Mouse (Mus musculus) kidney, postnatal 0 days (tissue): ENCODE measurements around the gene Gcc2. TPM values are rescaled to one million over a fixed set of nuclear protein-coding genes. Genes with fewer than 3 reads are reported as not detected.
"Not testable (repeated sequence)": the region's sequence is repeated elsewhere in the genome, so short reads cannot be mapped to it uniquely, and the experiment has no call there.

ENCODE experiments used
- ATAC-seq: fragments of 200-750 bp; cut with Nextera tagmentation; replicated peaks from 2 replicates; pipeline ENCODE4 v1.8.0; 2017; ENCODE audit warnings: low read depth, moderate number of reproducible peaks, moderate TSS enrichment, moderate library complexity; ENCODE audit not compliant: low FRiP score
- DNase-seq: peaks from one replicate; pipeline ENCODE4 v3.0.0-alpha.2; 2016; ENCODE audit warnings: low spot score
- H3K27ac ChIP-seq: fragments of 300-500 bp; sonication (generic); 2 replicates; pipeline ENCODE4 v1.5.1; 2014; ENCODE audit warnings: mild to moderate bottlenecking
- H3K27me3 ChIP-seq: fragments of 300-500 bp; sonication (generic); 2 replicates; pipeline ENCODE4 v1.6.1; 2014; ENCODE audit warnings: low read length, mixed read lengths; ENCODE audit not compliant: insufficient read depth
- H3K36me3 ChIP-seq: fragments of 300-500 bp; sonication (generic); 2 replicates; pipeline ENCODE4 v1.6.1; 2014; ENCODE audit warnings: low read length, mixed read lengths; ENCODE audit not compliant: insufficient read depth
- H3K4me1 ChIP-seq: fragments of 300-500 bp; sonication (generic); replicated peaks from 2 replicates; pipeline ENCODE4 v1.6.1; 2014; ENCODE audit warnings: antibody characterized with exemption, low read length, mixed read lengths; ENCODE audit not compliant: insufficient read depth
- H3K4me2 ChIP-seq: fragments of 300-500 bp; sonication (generic); 2 replicates; pipeline ENCODE4 v1.6.1; 2014; ENCODE audit warnings: mild to moderate bottlenecking, low read length, moderate library complexity, mixed read lengths
- H3K4me3 ChIP-seq: fragments of 300-500 bp; sonication (generic); replicated peaks from 2 replicates; pipeline ENCODE4 v1.5.1; 2014; ENCODE audit warnings: low read depth, low read length
- H3K9ac ChIP-seq: fragments of 300-500 bp; sonication (generic); 2 replicates; pipeline ENCODE4 v1.6.1; 2014; ENCODE audit warnings: low read depth, low read length
- H3K9me3 ChIP-seq: fragments of 300-500 bp; sonication (generic); replicated peaks from 2 replicates; pipeline ENCODE4 v1.6.1; 2016; ENCODE audit warnings: low read length, inconsistent platforms, mixed read lengths
- CTCF ChIP-seq: IDR thresholded peaks from 2 replicates; pipeline ENCODE4 v1.5.1; 2016; ENCODE audit warnings: antibody characterized with exemption, low read depth, mild to moderate bottlenecking, moderate library complexity
- WGBS: fragments of 180-500 bp; shearing (Covaris S2); extraction: QIAGEN DNeasy Blood & Tissue Kit; methylation state at CpG from one replicate; pipeline ENCODE4 v1.1.7; 2014; 5-methylcytosine and 5-hydroxymethylcytosine counted together
- polyA plus RNA-seq: library from polyadenylated mRNA; unstranded; fragments of >200 nt; fragmentation: Nextera tagmentation; extraction: Ambion mirVana; gene quantifications from 2 replicates; pipeline ENCODE4 v1.2.1, GENCODE M21; 2015

The Gcc2 gene
- polyA plus RNA-seq, 1 experiment from 2014 or later, result 75.8 TPM

DNA sequence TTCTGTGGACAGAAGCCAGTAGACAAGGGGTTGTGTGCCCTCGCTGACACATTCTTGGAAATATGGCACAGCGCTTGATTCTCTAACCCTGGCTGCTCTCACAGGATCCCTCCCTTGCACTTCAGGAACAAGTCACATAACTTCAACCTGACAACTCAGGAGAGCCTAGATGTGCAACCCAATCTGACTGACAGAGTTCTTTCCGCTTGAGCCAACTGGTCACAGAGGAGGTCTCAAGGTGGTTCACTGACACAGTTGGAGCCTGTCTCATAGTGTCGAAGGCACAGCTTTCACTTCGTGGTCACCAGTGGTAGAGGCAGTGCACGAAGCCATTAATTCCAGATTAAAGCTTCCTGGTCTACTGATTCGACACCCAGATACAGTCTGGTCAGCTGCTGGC is 43.1 kb upstream of the Gcc2 start:
- H3K27ac ChIP-seq, result no peak overlapping the region
- TF ChIP-seq CTCF, result no peak
- no peak overlapping the region for H3K9ac ChIP-seq
- ATAC-seq, result no peak
- H3K36me3 ChIP-seq, result no peaks in the 10 kb centered on the region
- no peaks in the 10 kb centered on the region for H3K27me3 ChIP-seq
- no peak for DNase-seq
- H3K9me3 ChIP-seq, result no peaks in the 10 kb centered on the region
- H3K4me1 ChIP-seq, result no peaks in the 10 kb centered on the region
- no peak overlapping the region for H3K4me2 ChIP-seq
- WGBS, result 73% methylated on average over 7 of the region's 7 CpGs
- H3K4me3 ChIP-seq, result no peak overlapping the region

DNA sequence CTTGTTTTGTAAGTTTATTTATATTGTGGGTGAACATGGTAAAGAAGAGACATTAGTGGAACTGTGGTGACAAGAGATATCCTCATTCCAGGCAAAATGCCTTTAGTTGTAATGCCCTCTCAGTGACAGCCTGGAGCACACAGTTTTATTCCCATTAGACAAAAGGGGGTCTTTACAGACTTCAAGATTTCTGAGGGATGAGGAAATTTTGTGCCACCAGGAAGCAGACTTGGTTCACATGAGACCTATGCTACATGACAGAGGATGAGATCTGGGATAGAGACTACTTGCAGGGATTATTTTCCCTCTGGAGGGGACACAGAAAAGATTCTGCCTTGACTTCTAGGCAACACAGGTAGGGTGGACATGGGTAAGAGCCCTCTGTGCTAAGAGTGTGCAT is 40.8 kb upstream of the Gcc2 start:
- Histone ChIP-seq H3K4me2 (no peak overlapping the region), H3K9ac (no peak overlapping the region), H3K4me3 (no peak overlapping the region), H3K9me3 (no peaks in the 10 kb centered on the region), H3K27ac (no peak overlapping the region), H3K27me3 (no peaks in the 10 kb centered on the region), H3K36me3 (no peaks in the 10 kb centered on the region), H3K4me1 (no peaks in the 10 kb centered on the region)
- no peak for ATAC-seq
- TF ChIP-seq CTCF, result no peak
- no peak for DNase-seq

GRCm38 (mm10) chr10:58214934-58215333 is 40.4 kb upstream of the Gcc2 start:
- 76% methylated on average over 5 of the region's 5 CpGs for WGBS
- Histone ChIP-seq H3K27me3 (no peaks in the 10 kb centered on the region), H3K9me3 (no peaks in the 10 kb centered on the region), H3K4me2 (no peak overlapping the region), H3K4me1 (no peaks in the 10 kb centered on the region), H3K27ac (no peak overlapping the region), H3K9ac (no peak overlapping the region), H3K36me3 (no peaks in the 10 kb centered on the region), H3K4me3 (no peak overlapping the region)
- TF ChIP-seq CTCF, result no peak
- ATAC-seq (no peak), DNase-seq (no peak)

GRCm38 (mm10) chr10:58215353-58215752 is 39.9 kb upstream of the Gcc2 start:
- H3K4me3 ChIP-seq, result no peak overlapping the region
- no peaks in the 10 kb centered on the region for H3K36me3 ChIP-seq
- H3K27me3 ChIP-seq, result no peaks in the 10 kb centered on the region
- no peak overlapping the region for H3K4me2 ChIP-seq
- no peaks in the 10 kb centered on the region for H3K4me1 ChIP-seq
- ATAC-seq, result no peak
- 85% methylated on average over 1 of the region's 1 CpGs for WGBS
- DNase-seq, result no peak
- TF ChIP-seq CTCF, result no peak
- H3K9ac ChIP-seq, result no peak overlapping the region
- no peaks in the 10 kb centered on the region for H3K9me3 ChIP-seq
- no peak overlapping the region for H3K27ac ChIP-seq

GRCm38 (mm10) chr10:58217366-58217765 is 37.9 kb upstream of the Gcc2 start:
- no peaks in the 10 kb centered on the region for H3K4me1 ChIP-seq
- H3K36me3 ChIP-seq, result no peaks in the 10 kb centered on the region
- DNase-seq (no peak), ATAC-seq (no peak)
- no peak overlapping the region for H3K27ac ChIP-seq
- no peaks in the 10 kb centered on the region for H3K27me3 ChIP-seq
- H3K9me3 ChIP-seq, result no peaks in the 10 kb centered on the region
- no peak overlapping the region for H3K9ac ChIP-seq
- WGBS, result 81% methylated on average over 3 of the region's 3 CpGs
- H3K4me3 ChIP-seq, result no peak overlapping the region
- TF ChIP-seq CTCF, result no peak
- no peak overlapping the region for H3K4me2 ChIP-seq

DNA sequence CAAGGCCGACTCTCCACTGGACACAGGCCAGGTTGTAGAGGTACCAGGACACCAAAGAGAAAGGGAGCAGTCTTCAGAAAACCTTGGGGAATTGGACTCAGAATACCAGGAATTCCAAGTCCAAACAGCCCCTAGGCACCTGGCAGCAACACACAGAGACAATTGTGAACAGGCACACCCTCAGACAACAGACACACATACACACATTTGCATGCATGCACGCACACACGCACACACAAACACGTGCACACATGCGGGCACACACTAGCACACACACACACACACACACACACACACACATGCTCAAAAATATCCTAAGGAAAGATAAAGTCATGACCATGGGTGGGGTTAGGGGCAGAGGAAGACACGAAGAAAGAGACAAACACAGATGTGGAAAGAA is 34.6 kb upstream of the Gcc2 start:
- Histone ChIP-seq H3K9ac (no peak overlapping the region), H3K27ac (no peak overlapping the region), H3K9me3 (no peaks in the 10 kb centered on the region; the same call in 1 of the 2 replicates), H3K36me3 (no peaks in the 10 kb centered on the region), H3K4me3 (no peak overlapping the region), H3K4me1 (no peaks in the 10 kb centered on the region), H3K27me3 (no peaks in the 10 kb centered on the region), H3K4me2 (no peak overlapping the region)
- no peak for TF ChIP-seq CTCF
- ATAC-seq (no peak), DNase-seq (no peak)
- WGBS, result 87% methylated on average over 6 of the region's 6 CpGs

DNA sequence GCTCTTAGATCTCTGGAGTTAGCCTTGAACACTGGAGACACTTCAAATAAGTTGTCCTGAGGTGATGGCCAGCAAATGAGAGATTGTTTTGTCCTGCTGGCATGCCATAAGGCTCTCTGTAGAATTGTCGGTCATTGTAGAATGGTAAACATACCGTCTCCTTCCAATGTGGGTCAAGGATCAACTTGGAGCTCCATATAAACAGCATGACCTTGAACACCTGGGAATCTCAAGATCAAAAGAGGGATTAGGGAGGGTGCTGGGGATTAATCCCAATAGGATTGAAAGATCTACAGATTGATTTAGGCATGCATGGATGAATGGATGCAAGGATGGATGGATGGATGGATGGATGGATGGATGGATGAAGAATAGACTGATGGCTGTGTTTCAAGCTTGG is 33.7 kb upstream of the Gcc2 start:
- H3K4me2 ChIP-seq, H3K27ac ChIP-seq, H3K36me3 ChIP-seq, H3K9ac ChIP-seq, H3K27me3 ChIP-seq, H3K9me3 ChIP-seq, H3K4me3 ChIP-seq, ATAC-seq, H3K4me1 ChIP-seq, DNase-seq: not testable (repeated sequence)
- 98% methylated on average over 2 of the region's 2 CpGs for WGBS

GRCm38 (mm10) chr10:58223161-58223560 is 32.1 kb upstream of the Gcc2 start:
- H3K9ac ChIP-seq, H3K4me1 ChIP-seq, DNase-seq, H3K9me3 ChIP-seq, H3K27ac ChIP-seq, H3K27me3 ChIP-seq, ATAC-seq, H3K4me2 ChIP-seq, H3K36me3 ChIP-seq, H3K4me3 ChIP-seq: not testable (repeated sequence)
- 83% methylated on average over 3 of the region's 6 CpGs for WGBS

GRCm38 (mm10) chr10:58223972-58224805 is 31.1 kb upstream of the Gcc2 start:
- WGBS, result 85% methylated on average over 27 of the region's 31 CpGs

More at GRCm38 (mm10) chr10:58223972-58224805, 31.1 kb upstream of the Gcc2 start:
- not testable (repeated sequence) for H3K4me2 ChIP-seq, ATAC-seq, H3K36me3 ChIP-seq, H3K27me3 ChIP-seq, H3K27ac ChIP-seq, H3K4me3 ChIP-seq, DNase-seq, H3K9ac ChIP-seq, H3K9me3 ChIP-seq, H3K4me1 ChIP-seq
